Mouse (Mus musculus): ENCODE measurements around the gene Phactr3.
"Not testable (repeated sequence)": the region's sequence is repeated elsewhere in the genome, so short reads cannot be mapped to it uniquely, and the experiment has no call there.

The Phactr3 gene

DNA sequence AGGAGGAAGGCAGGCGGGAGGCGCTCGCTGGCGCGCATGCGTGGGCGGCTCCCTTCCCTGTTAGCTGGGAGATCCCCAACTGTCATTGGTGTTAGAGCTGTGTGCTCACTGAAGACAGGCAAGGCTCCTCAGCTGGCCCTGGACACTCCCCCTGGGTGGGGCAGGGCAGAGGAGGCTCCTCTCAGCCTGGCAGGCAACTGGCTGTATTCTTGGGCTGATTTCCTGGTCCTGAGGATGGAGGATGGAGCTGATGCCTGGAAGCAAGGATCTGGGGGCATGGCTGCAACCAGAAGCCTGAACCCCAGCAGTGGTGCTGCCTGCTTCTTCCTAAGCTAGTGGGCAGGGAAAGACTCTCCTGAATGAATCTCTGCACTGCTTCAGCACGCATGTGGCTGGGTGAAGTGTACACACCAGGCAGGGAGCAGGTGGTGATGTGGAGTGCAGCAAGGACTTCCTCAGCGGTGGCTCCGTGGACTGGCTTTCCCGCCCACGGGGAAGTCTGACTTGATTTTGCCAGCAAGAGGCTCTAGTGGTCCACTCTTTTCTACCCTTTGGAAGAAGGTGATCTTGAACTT, 208.8 kb downstream of the Phactr3 start:
- DNase-seq (ENCODE audit: low read depth, low spot score) = peak; percentile 42

DNA sequence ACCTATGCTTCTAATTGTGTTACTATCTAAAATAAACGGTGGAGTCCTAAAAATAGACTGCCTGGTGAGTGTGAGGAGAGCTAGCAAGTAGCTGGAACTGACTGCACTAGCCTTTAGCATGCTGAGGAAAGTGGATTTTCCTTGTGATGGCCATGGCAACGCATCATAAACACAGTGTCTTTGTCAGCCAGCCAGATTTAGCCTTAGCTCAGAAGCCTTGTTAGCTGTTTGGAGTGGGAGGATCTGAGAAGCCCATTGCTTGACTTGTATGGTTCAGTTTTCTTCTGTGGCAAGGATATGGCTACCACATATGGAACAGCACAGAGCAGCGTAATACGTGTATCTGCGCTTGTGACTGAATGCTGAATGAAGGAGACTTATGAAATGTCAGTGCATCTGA, 210.8 kb downstream of the Phactr3 start:
- DNase-seq (ENCODE audit: low read depth, low spot score) = no peak

DNA sequence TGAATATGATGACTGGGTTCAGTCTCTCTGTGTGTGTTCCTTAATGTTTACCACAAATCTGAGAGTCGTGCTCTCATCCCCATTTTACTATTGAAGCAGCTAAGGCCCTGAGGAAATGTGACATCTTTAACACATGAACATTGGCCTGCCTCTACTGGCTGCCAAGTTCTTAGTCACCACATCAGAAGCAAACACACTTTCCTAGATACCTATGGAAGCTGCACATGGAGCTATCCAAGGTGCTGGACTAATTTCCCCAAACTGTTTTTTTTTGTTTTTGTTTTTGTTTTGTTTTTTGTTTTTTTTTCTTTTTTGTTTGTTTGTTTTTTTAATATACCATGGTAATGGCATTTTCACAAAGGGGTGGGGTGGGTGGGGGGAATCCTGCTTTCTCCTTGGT, 211.2 kb downstream of the Phactr3 start:
- peak; percentile 57 for DNase-seq (ENCODE audit: low read depth, low spot score)

DNA sequence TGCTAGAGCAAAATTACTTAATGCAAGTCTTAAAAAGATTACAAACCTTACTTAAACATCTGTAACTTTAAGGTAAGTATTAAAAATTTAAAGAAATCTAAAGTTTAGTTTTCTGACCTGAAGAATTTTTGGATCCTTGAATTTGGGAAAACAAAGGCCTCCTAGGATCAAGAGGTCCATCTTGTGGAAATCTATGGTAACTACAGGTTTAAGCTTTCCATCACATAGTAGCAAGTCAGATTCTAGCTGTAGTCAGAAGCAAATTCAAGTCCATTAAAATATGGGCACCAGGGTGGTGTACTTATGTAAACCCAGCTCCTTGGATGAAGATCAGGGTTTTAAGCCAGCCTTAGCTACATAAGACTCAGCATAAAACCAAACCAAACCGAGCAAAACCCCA, 219.1 kb downstream of the Phactr3 start:
- peak; percentile 58 for DNase-seq (ENCODE audit: low read depth, low spot score)

DNA sequence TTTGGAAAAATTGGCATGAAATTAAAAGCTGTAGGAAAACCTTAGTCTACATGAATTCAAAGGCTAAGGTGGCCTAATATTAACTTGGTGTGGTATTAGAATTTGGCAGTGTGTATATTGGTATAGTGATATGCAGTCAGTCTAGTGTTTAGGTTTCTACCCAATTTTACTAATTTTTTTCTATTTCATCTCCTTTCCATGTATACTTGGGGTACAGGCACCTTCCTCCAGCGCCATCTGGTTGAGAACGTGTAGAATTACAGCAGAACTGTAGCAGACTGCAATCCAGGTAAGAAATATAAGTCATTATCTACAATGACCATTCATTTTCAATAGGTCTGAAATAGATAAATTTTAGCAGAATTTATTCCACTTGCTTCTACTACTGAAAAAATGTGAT, 220.3 kb downstream of the Phactr3 start:
- peak; percentile 27 for DNase-seq (ENCODE audit: low read depth, low spot score)

DNA sequence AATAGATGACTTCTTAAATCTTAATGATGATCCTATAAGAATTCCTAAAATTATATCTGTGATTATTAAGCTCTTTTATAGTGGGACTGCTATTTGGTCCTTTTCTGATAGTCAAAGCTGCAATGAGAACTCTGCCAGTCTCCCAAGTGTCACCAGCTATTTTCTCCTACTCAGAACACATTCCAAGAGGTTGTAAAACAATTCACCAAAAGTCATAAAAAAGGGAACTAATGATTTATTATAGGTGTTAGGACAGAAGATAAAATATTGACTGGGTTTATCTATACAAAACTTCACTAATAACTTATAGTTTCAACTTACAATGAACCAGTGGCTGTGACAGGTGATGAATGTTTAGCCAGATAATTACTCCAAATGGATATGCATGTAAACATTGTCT, 223.3 kb downstream of the Phactr3 start:
- not testable (repeated sequence) for DNase-seq (ENCODE audit: low read depth, low spot score)

DNA sequence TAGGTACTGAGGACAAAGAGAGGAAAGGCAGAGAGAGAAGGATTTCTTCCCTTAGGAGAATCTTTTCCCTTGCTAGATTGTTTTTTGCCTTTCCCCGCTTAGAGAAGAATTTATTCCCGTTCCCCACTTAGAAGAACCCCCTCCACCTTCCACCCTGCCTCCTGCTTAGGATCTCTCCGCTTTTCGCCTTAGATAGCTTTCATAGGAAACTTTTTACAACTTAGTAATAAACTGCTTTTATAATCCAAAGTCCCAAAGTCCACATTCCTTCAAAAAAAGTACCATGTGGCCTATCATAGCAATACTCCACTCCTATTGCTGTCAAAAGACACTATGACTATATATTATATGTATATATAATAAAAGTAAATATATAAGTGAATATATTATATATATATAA, 223.8 kb downstream of the Phactr3 start:
- DNase-seq (ENCODE audit: low read depth, low spot score) = no peak

All from 3T3-L1 (cell line).